Mouse (Mus musculus): ENCODE measurements around the gene Fam24a.

- no peak for TF ChIP-seq CTCF (conservative IDR thresholded peaks at IDR 0.05; ENCODE audit: low read length)
- TF ChIP-seq POU5F1 (IDR thresholded peaks at IDR 0.05; ENCODE audit: borderline replicate concordance, low read length) = no peak
These were observed 38.4 kb downstream of the Fam24a start for GRCm38 (mm10) chr7:131371880-131372651.
